Mouse (Mus musculus) heart, embryonic 14.5 days (tissue): Measurements from ENCODE around the gene Mtg1. TPM values are rescaled to one million over a fixed set of nuclear protein-coding genes. Genes with fewer than 3 reads are reported as not detected.

Source experiments
- ATAC-seq: fragments of 200-750 bp; cut with Nextera tagmentation; 2 replicates; pipeline ENCODE4 v1.8.0; 2017; ENCODE audit warnings: low read depth, moderate TSS enrichment; ENCODE audit not compliant: insufficient number of reproducible peaks, insufficient read depth, low FRiP score
- H3K27ac ChIP-seq, 2 experiments: fragments of 200-500 bp in 1 of 2; fragments of 300-500 bp in 1 of 2; sonication (generic) in 1 of 2; replicated peaks in 1 of 2; 2 replicates each; pipeline ENCODE4 v1.5.1; 2012 to 2014; ENCODE audit warnings: low read depth in 2 of 2, low read length in 2 of 2, control low read depth in 1 of 2, mild to moderate bottlenecking in 1 of 2, mixed read lengths in 1 of 2; ENCODE audit not compliant: control insufficient read depth in 1 of 2, insufficient read depth in 1 of 2
- H3K27me3 ChIP-seq: fragments of 300-500 bp; sonication (generic); 2 replicates; pipeline ENCODE4 v1.6.1; 2014; ENCODE audit warnings: mild to moderate bottlenecking, low read length, control low read depth; ENCODE audit not compliant: control insufficient read depth, insufficient read depth
- H3K36me3 ChIP-seq: fragments of 300-500 bp; sonication (generic); 2 replicates; pipeline ENCODE4 v1.6.1; 2014; ENCODE audit warnings: mild to moderate bottlenecking, control low read depth, low read length, mixed read lengths; ENCODE audit not compliant: control insufficient read depth, insufficient read depth
- H3K4me1 ChIP-seq, 2 experiments: fragments of 200-500 bp in 1 of 2; fragments of 300-500 bp in 1 of 2; sonication (generic) in 1 of 2; 2 replicates each; pipeline ENCODE4 v1.6.1; 2012 to 2014; ENCODE audit warnings: low read length in 2 of 2, control low read depth in 1 of 2, mixed read lengths in 1 of 2; ENCODE audit not compliant: control insufficient read depth in 2 of 2, insufficient read depth in 2 of 2
- H3K4me2 ChIP-seq: fragments of 300-500 bp; sonication (generic); 2 replicates; pipeline ENCODE4 v1.6.1; 2014; ENCODE audit warnings: mild to moderate bottlenecking, low read length
- H3K4me3 ChIP-seq, 2 experiments: fragments of 200-500 bp in 1 of 2; fragments of 300-500 bp in 1 of 2; sonication (generic) in 1 of 2; 2 replicates each; pipeline ENCODE4 v1.5.1; 2012 to 2014; ENCODE audit warnings: low read length in 2 of 2, mild to moderate bottlenecking in 2 of 2, control low read depth in 1 of 2, low read depth in 1 of 2, moderate library complexity in 1 of 2; ENCODE audit not compliant: control insufficient read depth in 1 of 2, insufficient read depth in 1 of 2
- H3K9ac ChIP-seq: fragments of 300-500 bp; sonication (generic); 2 replicates; pipeline ENCODE4 v1.6.1; 2014; ENCODE audit warnings: mild to moderate bottlenecking, low read length
- H3K9me3 ChIP-seq: fragments of 300-500 bp; sonication (generic); 2 replicates; pipeline ENCODE4 v1.6.1; 2016; ENCODE audit warnings: low read length, control low read depth; ENCODE audit not compliant: control insufficient read depth
- WGBS: fragments of 180-500 bp; shearing (Covaris S2); extraction: QIAGEN DNeasy Blood & Tissue Kit; methylation state at CpG from one replicate; pipeline ENCODE4 v1.1.7; 2014; 5-methylcytosine and 5-hydroxymethylcytosine counted together
- polyA plus RNA-seq: library from polyadenylated mRNA; unstranded; fragments of >200 nt; fragmentation: Nextera tagmentation; extraction: Ambion mirVana; gene quantifications from 2 replicates; pipeline ENCODE4 v1.2.1, GENCODE M21; 2014

Mtg1 gene
- polyA plus RNA-seq, 1 experiment from 2014 or later, result 38.2 TPM

GRCm38 (mm10) chr7:140192851-140193250 lies 55.5 kb downstream of the Mtg1 start:
- no peak overlapping the region for H3K9ac ChIP-seq
- H3K4me2 ChIP-seq, result no peak overlapping the region
- no peaks in the 10 kb centered on the region for H3K4me1 ChIP-seq
- no peak overlapping the region for H3K4me3 ChIP-seq
- no peak for ATAC-seq
- H3K27me3 ChIP-seq, result no peaks in the 10 kb centered on the region
- H3K36me3 ChIP-seq, result no peaks in the 10 kb centered on the region
- H3K27ac ChIP-seq, result no peak overlapping the region
- no peaks in the 10 kb centered on the region for H3K9me3 ChIP-seq
- WGBS, result 76% methylated on average over 2 of the region's 2 CpGs

GRCm38 (mm10) chr7:140194031-140194430 lies 56.7 kb downstream of the Mtg1 start:
- Histone ChIP-seq H3K36me3 (no peaks in the 10 kb centered on the region), H3K9me3 (no peaks in the 10 kb centered on the region), H3K9ac (no peak overlapping the region), H3K4me2 (no peak overlapping the region), H3K27ac (no peak overlapping the region), H3K4me3 (no peak overlapping the region), H3K4me1 (no peaks in the 10 kb centered on the region), H3K27me3 (no peaks in the 10 kb centered on the region)
- ATAC-seq, result no peak
- WGBS, result 77% methylated on average over 4 of the region's 4 CpGs

GRCm38 (mm10) chr7:140196002-140196401 lies 58.6 kb downstream of the Mtg1 start:
- no peaks in the 10 kb centered on the region for H3K27me3 ChIP-seq
- H3K4me3 ChIP-seq, result no peak overlapping the region
- H3K36me3 ChIP-seq, result no peaks in the 10 kb centered on the region
- H3K9me3 ChIP-seq, result no peaks in the 10 kb centered on the region
- 71% methylated on average over 8 of the region's 8 CpGs for WGBS
- ATAC-seq, result no peak
- no peak overlapping the region for H3K9ac ChIP-seq
- H3K4me2 ChIP-seq, result no peak overlapping the region
- H3K27ac ChIP-seq, result no peak overlapping the region
- H3K4me1 ChIP-seq, result no peaks in the 10 kb centered on the region

Other genes with a start within 250 kb of the Mtg1 start
- gene Kndc1, start 242.9 kb upstream of the Mtg1 start, polyA plus RNA-seq, result 0.09 and 0.16 TPM in 2 replicates
- gene Utf1, start 193.8 kb upstream of the Mtg1 start, polyA plus RNA-seq, result not detected in 2 replicates
- 0.22 TPM in 1 of 2 replicates, not detected in the other for gene 6430531B16Rik, start 158.8 kb upstream of the Mtg1 start, polyA plus RNA-seq
- 0.82 and 1.5 TPM in 2 replicates for gene Adam8, start 145.0 kb upstream of the Mtg1 start, polyA plus RNA-seq
- 33.7 and 34.6 TPM in 2 replicates for gene Zfp511, start 101.2 kb upstream of the Mtg1 start, polyA plus RNA-seq
- 32.8 and 34.2 TPM in 2 replicates for gene Tubgcp2, start 100.9 kb upstream of the Mtg1 start, polyA plus RNA-seq
- gene Msx3, start 88.5 kb upstream of the Mtg1 start, polyA plus RNA-seq, result not detected in 2 replicates
- 0.20 and 0.42 TPM in 2 replicates for gene Caly, start 55.0 kb upstream of the Mtg1 start, polyA plus RNA-seq
- gene Prap1, start 44.2 kb upstream of the Mtg1 start, polyA plus RNA-seq, result 0.59 TPM in 1 of 2 replicates, not detected in the other
- 108 and 111 TPM in 2 replicates for gene Fuom, start 35.1 kb upstream of the Mtg1 start, polyA plus RNA-seq
- 12.4 and 12.5 TPM in 2 replicates for gene Paox, start 21.8 kb upstream of the Mtg1 start, polyA plus RNA-seq
- gene Echs1, start 21.1 kb upstream of the Mtg1 start, polyA plus RNA-seq, result 220 and 227 TPM in 2 replicates
- 0.11 TPM in 1 of 2 replicates, not detected in the other for gene Sprn, start 17.3 kb downstream of the Mtg1 start, polyA plus RNA-seq
- not detected in 2 replicates for gene Olfr522, start 27.2 kb downstream of the Mtg1 start, polyA plus RNA-seq
- gene Olfr523, start 35.7 kb downstream of the Mtg1 start, polyA plus RNA-seq, result not detected in 2 replicates
- not detected in 2 replicates for gene Olfr524, start 68.4 kb downstream of the Mtg1 start, polyA plus RNA-seq
- not detected in 2 replicates for gene Cd163l1, start 80.7 kb downstream of the Mtg1 start, polyA plus RNA-seq
- gene 5830411N06Rik, start 109.7 kb downstream of the Mtg1 start, polyA plus RNA-seq, result not detected in 2 replicates
- gene Olfr525, start 183.3 kb downstream of the Mtg1 start, polyA plus RNA-seq, result not detected in 2 replicates
- not detected in 2 replicates for gene Olfr527, start 196.5 kb downstream of the Mtg1 start, polyA plus RNA-seq
- gene Olfr60, start 224.1 kb downstream of the Mtg1 start, polyA plus RNA-seq, result not detected in 2 replicates
- not detected in 2 replicates for gene Olfr530, start 238.8 kb downstream of the Mtg1 start, polyA plus RNA-seq